Mouse (Mus musculus): Measurements from ENCODE around the gene Cd63.

GRCm38 (mm10) chr10:128878811-128879210 lies 22.0 kb upstream of the Cd63 start:
- TF ChIP-seq CTCF (IDR thresholded peaks at IDR 0.05; ENCODE audit: low read depth, low read length) (no peak), POLR2A (IDR thresholded peaks at IDR 0.05; ENCODE audit: insufficient read depth, low read length) (no peak), EP300 (IDR thresholded peaks at IDR 0.05; ENCODE audit: insufficient read depth, low read depth, low read length) (no peak)

Measured in ES-Bruce4 (cell line).